Mouse (Mus musculus) thymus, adult 2 months (tissue): Measurements from ENCODE around the gene Usp38. TPM values are rescaled to one million over a fixed set of nuclear protein-coding genes. Genes with fewer than 3 reads are reported as not detected.
"Not testable (repeated sequence)": the region's sequence is repeated elsewhere in the genome, so short reads cannot be mapped to it uniquely, and the experiment has no call there.

Experiments
- DNase-seq: peaks from one replicate; pipeline ENCODE4 v3.0.0; 2021
- H3K27ac ChIP-seq: fragments of 200-500 bp; 2 replicates; pipeline ENCODE4 v1.5.1; 2012; ENCODE audit warnings: low read length, control low read depth; ENCODE audit not compliant: control insufficient read depth, insufficient read depth
- H3K27me3 ChIP-seq: fragments of 200-500 bp; 2 replicates; pipeline ENCODE4 v1.6.1; 2012; ENCODE audit warnings: mild to moderate bottlenecking, low read length, moderate library complexity, mixed read lengths; ENCODE audit not compliant: control insufficient read depth, insufficient read depth
- H3K36me3 ChIP-seq: fragments of 200-500 bp; 2 replicates; pipeline ENCODE4 v1.6.1; 2012; ENCODE audit warnings: mild to moderate bottlenecking, low read length, moderate library complexity; ENCODE audit not compliant: control insufficient read depth, insufficient read depth
- H3K4me1 ChIP-seq: fragments of 200-500 bp; replicated peaks from 2 replicates; pipeline ENCODE4 v1.6.1; 2012; ENCODE audit warnings: low read length; ENCODE audit not compliant: control insufficient read depth, insufficient read depth
- H3K4me3 ChIP-seq: fragments of 200-500 bp; 2 replicates; pipeline ENCODE4 v1.5.1; 2012; ENCODE audit warnings: mild to moderate bottlenecking, low read length, control low read depth, moderate library complexity; ENCODE audit not compliant: control insufficient read depth, insufficient read depth
- CTCF ChIP-seq: fragments of 200-500 bp; IDR thresholded peaks from 2 replicates; pipeline ENCODE4 v1.5.1; 2012; ENCODE audit warnings: mild to moderate bottlenecking, control low read depth, low read length, moderate library complexity, borderline replicate concordance; ENCODE audit not compliant: control insufficient read depth, poor library complexity, insufficient read depth; ENCODE audit errors: extremely low read depth
- POLR2A ChIP-seq: fragments of 200-500 bp; IDR thresholded peaks from 2 replicates; pipeline ENCODE4 v1.6.1; 2012; ENCODE audit warnings: mild to moderate bottlenecking, low read length, control low read depth, moderate library complexity; ENCODE audit not compliant: control insufficient read depth, poor library complexity, insufficient read depth; ENCODE audit errors: extremely low read depth
- WGBS: fragments of 180-500 bp; shearing (Covaris S2); methylation state at CpG from one replicate; pipeline ENCODE4 v1.1.7; 2018; 5-methylcytosine and 5-hydroxymethylcytosine counted together
- polyA plus RNA-seq: library from polyadenylated mRNA; depleted of rRNA; stranded (reverse); fragments of >200 nt; gene quantifications from 2 replicates; pipeline ENCODE4 v1.2.3, GENCODE M21; 2012; rRNA removed

Usp38 gene
- 23.7 and 29.6 TPM in 2 replicates for polyA plus RNA-seq

GRCm38 (mm10) chr8:81014789-81015699 is at the start of gene Usp38:
Usp38 (minus strand) TSS chr8:81014928.
- 2% methylated on average over 56 of the region's 57 CpGs for WGBS
- Histone ChIP-seq H3K27me3 (no peaks in the 10 kb centered on the region), H3K4me1 (0 out of 2 replicates have a peak, but pooled peaks cover 2% of the 10 kb centered on the region), H3K36me3 (no peaks in the 10 kb centered on the region), H3K27ac (peak within 1 kb of the TSS; percentile 97), H3K4me3 (peak within 1 kb of the TSS; percentile 80)
- TF ChIP-seq CTCF: no peak
- peak; percentile 94 for TF ChIP-seq POLR2A
- DNase-seq: peak; percentile 99

- TF ChIP-seq POLR2A: no peak
- TF ChIP-seq CTCF: no peak
- H3K4me1 ChIP-seq: no peaks in the 10 kb centered on the region
- H3K4me3 ChIP-seq: no peak overlapping the region
- no peak for DNase-seq
- WGBS: 88% methylated on average over 3 of the region's 3 CpGs
- no peaks in the 10 kb centered on the region for H3K27me3 ChIP-seq
- no peaks in the 10 kb centered on the region for H3K36me3 ChIP-seq
- no peak overlapping the region for H3K27ac ChIP-seq
Measured at GRCm38 (mm10) chr8:81062566-81062965, 47.8 kb upstream of the Usp38 start.

- 6% methylated on average over 3 of the region's 3 CpGs for WGBS
- Histone ChIP-seq H3K36me3 (no peaks in the 10 kb centered on the region), H3K27me3 (no peaks in the 10 kb centered on the region), H3K27ac (no peak overlapping the region), H3K4me1 (no peaks in the 10 kb centered on the region), H3K4me3 (no peak overlapping the region)
- TF ChIP-seq POLR2A: no peak
- no peak for TF ChIP-seq CTCF
- peak; percentile 1 for DNase-seq
Measured at GRCm38 (mm10) chr8:81061950-81062349, 47.2 kb upstream of the Usp38 start.

- H3K27me3 ChIP-seq: no peaks in the 10 kb centered on the region
- H3K4me3 ChIP-seq: no peak overlapping the region
- 79% methylated on average over 3 of the region's 3 CpGs for WGBS
- no peaks in the 10 kb centered on the region for H3K36me3 ChIP-seq
- H3K4me1 ChIP-seq: no peaks in the 10 kb centered on the region
- no peak for DNase-seq
- no peak for TF ChIP-seq CTCF
- TF ChIP-seq POLR2A: no peak
- no peak overlapping the region for H3K27ac ChIP-seq
Measured at GRCm38 (mm10) chr8:81044201-81044600, 29.5 kb upstream of the Usp38 start.

GRCm38 (mm10) chr8:81027991-81028390 is 13.3 kb upstream of the Usp38 start:
- Histone ChIP-seq H3K27me3 (no peaks in the 10 kb centered on the region), H3K27ac (no peak overlapping the region), H3K4me3 (no peak overlapping the region), H3K36me3 (no peaks in the 10 kb centered on the region), H3K4me1 (no peaks in the 10 kb centered on the region)
- no peak for TF ChIP-seq CTCF
- TF ChIP-seq POLR2A: no peak
- WGBS: 71% methylated on average over 2 of the region's 2 CpGs
- no peak for DNase-seq

- not testable (repeated sequence) for H3K27me3 ChIP-seq, H3K4me1 ChIP-seq, H3K4me3 ChIP-seq, H3K27ac ChIP-seq, H3K36me3 ChIP-seq, DNase-seq
- WGBS: 97% methylated on average over 8 of the region's 8 CpGs
Measured at GRCm38 (mm10) chr8:81017548-81017947, 2.8 kb upstream of the Usp38 start.

GRCm38 (mm10) chr8:81013811-81014530 is 757 bp downstream of the Usp38 start:
- Histone ChIP-seq H3K27ac (no peak overlapping the region), H3K4me3 (peak overlapping the region; percentile 73), H3K4me1 (0 out of 2 replicates have a peak, but pooled peaks cover 2% of the 10 kb centered on the region), H3K36me3 (no peaks in the 10 kb centered on the region; the same call in 1 of the 2 replicates), H3K27me3 (no peaks in the 10 kb centered on the region)
- under 1% methylated on average over 45 of the region's 45 CpGs for WGBS
- no peak for DNase-seq
- 0 out of 2 replicates have a peak, but pooled peaks have one; percentile 12 for TF ChIP-seq CTCF
- no peak for TF ChIP-seq POLR2A
